Mouse (Mus musculus): Measurements from ENCODE around the gene Slbp.

Gene Slbp

GRCm38 (mm10) chr5:33630615-33631014 lies 21.8 kb downstream of the Slbp start:
- no peak for DNase-seq (ENCODE audit: low read depth, low spot score)

GRCm38 (mm10) chr5:33630061-33630460 lies 22.3 kb downstream of the Slbp start:
- no peak for DNase-seq (ENCODE audit: low read depth, low spot score)

DNA sequence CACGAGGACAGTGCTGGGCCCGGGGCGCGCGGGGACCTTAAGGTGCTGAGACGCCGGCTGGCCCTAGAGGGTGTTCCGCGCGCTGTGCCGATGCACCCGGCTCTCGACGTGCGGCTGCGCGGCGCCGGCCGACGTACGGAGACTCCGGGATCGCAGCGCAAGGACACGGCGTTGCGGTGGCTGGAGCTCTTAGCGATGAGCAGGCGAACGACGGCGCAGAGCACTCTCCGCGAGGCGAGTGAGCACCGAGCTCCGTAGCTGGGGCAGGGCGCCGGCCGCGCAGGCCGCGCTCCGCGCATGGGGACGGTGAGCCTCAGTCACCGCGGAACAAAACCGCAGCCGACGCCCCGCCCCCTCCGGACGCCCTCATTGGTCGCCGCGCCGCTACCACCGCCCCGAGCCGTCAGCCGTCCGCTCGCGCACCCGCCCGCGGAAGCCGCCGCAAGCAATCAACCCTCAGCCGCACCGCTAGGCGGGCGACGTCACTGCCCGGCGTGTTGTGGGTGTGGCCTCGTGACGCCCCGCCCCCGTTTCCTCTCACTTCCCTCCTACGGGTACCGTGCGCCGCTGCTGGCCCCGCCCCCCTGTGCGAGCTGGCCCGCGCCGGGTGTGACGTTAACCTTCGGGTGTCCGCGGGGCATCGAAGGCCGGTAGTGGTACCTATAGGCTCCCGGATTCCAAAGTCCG lies 22.9 kb downstream of the Slbp start, which contains the start of the genes Fam53a and Gm9903:
TSS of gene Fam53a (minus strand) at position 335 of the 687 bp plus-strand sequence.
TSS of gene Gm9903 (plus strand) at position 625 of the 687 bp plus-strand sequence.
- peak; percentile 91 for DNase-seq (ENCODE audit: low read depth, low spot score)

GRCm38 (mm10) chr5:33628820-33629300 lies 23.5 kb downstream of the Slbp start:
- DNase-seq (ENCODE audit: low read depth, low spot score): no peak

GRCm38 (mm10) chr5:33627968-33628367 lies 24.4 kb downstream of the Slbp start:
- DNase-seq (ENCODE audit: low read depth, low spot score): no peak

- DNase-seq (ENCODE audit: low read depth, low spot score): no peak
Observed at GRCm38 (mm10) chr5:33623766-33624165, 28.6 kb downstream of the Slbp start.

- DNase-seq (ENCODE audit: low read depth, low spot score): no peak
Observed at GRCm38 (mm10) chr5:33622671-33623070, 29.7 kb downstream of the Slbp start.

DNA sequence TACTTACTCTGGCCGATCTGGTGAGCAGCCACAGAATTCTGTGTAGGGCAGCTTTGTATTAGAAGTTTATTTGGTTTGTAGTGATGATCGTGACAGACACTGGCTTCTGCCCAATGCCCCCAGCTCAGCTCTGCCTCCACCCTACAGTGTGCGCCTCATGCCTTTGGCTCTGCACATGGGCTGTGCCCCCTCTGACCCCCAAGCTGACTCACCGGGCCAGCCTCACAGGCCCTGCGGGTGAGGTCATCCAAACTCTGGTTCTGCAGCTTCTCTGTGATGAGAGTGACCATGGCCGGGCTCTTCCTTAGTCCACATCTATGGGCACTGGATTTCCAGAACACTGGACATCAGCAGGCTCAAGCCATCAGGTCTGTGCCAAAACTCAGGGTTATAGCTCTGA lies 38.0 kb downstream of the Slbp start:
- no peak for DNase-seq (ENCODE audit: low read depth, low spot score)

- no peak for DNase-seq (ENCODE audit: low read depth, low spot score)
Observed at GRCm38 (mm10) chr5:33611795-33612194, 40.6 kb downstream of the Slbp start.

GRCm38 (mm10) chr5:33609226-33609625 lies 43.1 kb downstream of the Slbp start:
- DNase-seq (ENCODE audit: low read depth, low spot score): no peak

DNA sequence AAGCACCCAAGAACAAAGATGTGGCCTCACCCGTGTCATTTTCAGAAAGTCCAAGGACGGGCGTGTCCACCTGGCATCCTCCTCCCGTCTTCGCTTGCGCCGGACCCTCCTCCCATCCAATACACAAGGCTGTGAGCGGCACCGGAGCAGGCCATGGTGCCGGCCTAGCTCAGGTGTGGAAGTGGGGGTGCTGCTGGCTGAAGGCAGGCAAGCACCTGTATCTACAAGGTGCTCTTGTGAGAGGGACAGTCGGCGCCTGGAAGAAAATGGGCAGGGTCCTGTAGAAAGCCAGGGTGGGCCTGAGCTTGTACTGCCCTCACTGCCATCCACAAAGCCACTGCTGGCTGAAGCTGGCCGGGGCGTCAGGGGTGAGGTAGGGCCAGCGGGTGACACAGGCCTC lies 44.9 kb downstream of the Slbp start:
- no peak for DNase-seq (ENCODE audit: low read depth, low spot score)

DNA sequence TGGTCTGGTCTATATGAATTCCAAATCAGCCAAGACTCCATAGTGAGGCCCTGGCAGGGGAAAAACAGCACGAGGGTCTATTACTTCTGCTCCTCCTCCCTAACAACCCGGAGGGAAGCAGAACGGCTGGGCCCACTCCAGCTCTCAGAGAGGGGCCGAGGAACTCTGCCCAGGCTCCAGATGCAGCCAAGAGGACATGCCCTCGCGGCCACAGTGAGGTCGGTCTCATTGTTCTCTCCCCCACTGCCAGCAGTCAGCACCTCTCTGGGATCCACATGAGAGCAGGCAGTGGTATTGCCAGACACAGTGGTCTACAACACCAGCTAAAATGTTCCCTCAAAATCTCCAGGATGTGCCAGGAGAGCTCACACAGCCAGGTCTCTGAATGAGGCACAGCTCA lies 45.7 kb downstream of the Slbp start:
- no peak for DNase-seq (ENCODE audit: low read depth, low spot score)

- DNase-seq (ENCODE audit: low read depth, low spot score): no peak
Observed at GRCm38 (mm10) chr5:33605314-33605713, 47.1 kb downstream of the Slbp start.

- no peak for DNase-seq (ENCODE audit: low read depth, low spot score)
Observed at GRCm38 (mm10) chr5:33593620-33594019, 58.8 kb downstream of the Slbp start.

- peak; percentile 52 for DNase-seq (ENCODE audit: low read depth, low spot score)
Observed at GRCm38 (mm10) chr5:33589221-33589888, 63.0 kb downstream of the Slbp start.

- DNase-seq (ENCODE audit: low read depth, low spot score): no peak
Observed at GRCm38 (mm10) chr5:33588066-33588465, 64.3 kb downstream of the Slbp start.

GRCm38 (mm10) chr5:33587498-33588058 lies 64.8 kb downstream of the Slbp start:
- DNase-seq (ENCODE audit: low read depth, low spot score): no peak
